Mouse (Mus musculus): Measurements from ENCODE around the gene Adamts9. TPM values are rescaled to one million over a fixed set of nuclear protein-coding genes. Genes with fewer than 3 reads are reported as not detected.

Gene Adamts9
- polyA plus RNA-seq, 1 experiment from 2014 or later: 0.85 TPM

GRCm38 (mm10) chr6:92941281-92941731 is 2.0 kb downstream of the Adamts9 start:
- peak overlapping the region; percentile 53 for H3K9ac ChIP-seq (ENCODE audit: low read length)
- peak overlapping the region; percentile 53 for H3K4me3 ChIP-seq (ENCODE audit: low read depth, low read length)
- H3K36me3 ChIP-seq (ENCODE audit: control insufficient read depth, insufficient read depth, low read length): no peaks in the 10 kb centered on the region
- peaks cover 17% of the 10 kb centered on the region for H3K4me1 ChIP-seq (ENCODE audit: control insufficient read depth, insufficient read depth, low read length)
- 0% methylated on average over 21 of the region's 21 CpGs for WGBS
- H3K27ac ChIP-seq (ENCODE audit: low read depth, low read length): no peak overlapping the region
- H3K9me3 ChIP-seq (replicated peaks; ENCODE audit: control insufficient read depth, low read length): no peaks in the 10 kb centered on the region
- H3K4me2 ChIP-seq (ENCODE audit: low read length): peak overlapping the region; percentile 88
- DNase-seq (ENCODE audit: low spot score): peak; percentile 76
- ATAC-seq: peak; percentile 67
- peaks cover 41% of the 10 kb centered on the region for H3K27me3 ChIP-seq (replicated peaks; ENCODE audit: control insufficient read depth, insufficient read depth, low read length)

GRCm38 (mm10) chr6:92940191-92941131 is 2.8 kb downstream of the Adamts9 start:
- H3K27me3 ChIP-seq (replicated peaks; ENCODE audit: control insufficient read depth, insufficient read depth, low read length): peaks cover 38% of the 10 kb centered on the region
- peak overlapping the region; percentile 88 for H3K4me2 ChIP-seq (ENCODE audit: low read length)
- WGBS: 2% methylated on average over 37 of the region's 37 CpGs
- DNase-seq (ENCODE audit: low spot score) (peak; percentile 48), ATAC-seq (peak; percentile 25)
- no peaks in the 10 kb centered on the region for H3K9me3 ChIP-seq (replicated peaks; ENCODE audit: control insufficient read depth, low read length)
- peak overlapping the region; percentile 40; the same call in 1 of the 2 replicates for H3K9ac ChIP-seq (ENCODE audit: low read length)
- peak overlapping the region; percentile 53 for H3K4me3 ChIP-seq (ENCODE audit: low read depth, low read length)
- peaks cover 17% of the 10 kb centered on the region for H3K4me1 ChIP-seq (ENCODE audit: control insufficient read depth, insufficient read depth, low read length)
- H3K27ac ChIP-seq (ENCODE audit: low read depth, low read length): no peak overlapping the region
- H3K36me3 ChIP-seq (ENCODE audit: control insufficient read depth, insufficient read depth, low read length): no peaks in the 10 kb centered on the region

GRCm38 (mm10) chr6:92928261-92928660 is 15.0 kb downstream of the Adamts9 start:
- H3K4me3 ChIP-seq (ENCODE audit: low read depth, low read length): no peak overlapping the region
- ATAC-seq: no peak
- WGBS: 92% methylated on average over 5 of the region's 5 CpGs
- DNase-seq (ENCODE audit: low spot score): no peak
- H3K36me3 ChIP-seq (ENCODE audit: control insufficient read depth, insufficient read depth, low read length): no peaks in the 10 kb centered on the region
- no peaks in the 10 kb centered on the region for H3K27me3 ChIP-seq (replicated peaks; ENCODE audit: control insufficient read depth, insufficient read depth, low read length)
- no peaks in the 10 kb centered on the region for H3K9me3 ChIP-seq (replicated peaks; ENCODE audit: control insufficient read depth, low read length)
- H3K27ac ChIP-seq (ENCODE audit: low read depth, low read length): no peak overlapping the region
- H3K9ac ChIP-seq (ENCODE audit: low read length): no peak overlapping the region
- H3K4me1 ChIP-seq (ENCODE audit: control insufficient read depth, insufficient read depth, low read length): no peaks in the 10 kb centered on the region
- no peak overlapping the region for H3K4me2 ChIP-seq (ENCODE audit: low read length)

- no peak overlapping the region for H3K4me2 ChIP-seq (ENCODE audit: low read length)
- H3K36me3 ChIP-seq (ENCODE audit: control insufficient read depth, insufficient read depth, low read length): no peaks in the 10 kb centered on the region
- no peaks in the 10 kb centered on the region for H3K27me3 ChIP-seq (replicated peaks; ENCODE audit: control insufficient read depth, insufficient read depth, low read length)
- no peak overlapping the region for H3K9ac ChIP-seq (ENCODE audit: low read length)
- no peak overlapping the region for H3K27ac ChIP-seq (ENCODE audit: low read depth, low read length)
- no peak overlapping the region for H3K4me3 ChIP-seq (ENCODE audit: low read depth, low read length)
- DNase-seq (ENCODE audit: low spot score) (no peak), ATAC-seq (no peak)
- 65% methylated on average over 8 of the region's 8 CpGs for WGBS
- H3K9me3 ChIP-seq (replicated peaks; ENCODE audit: control insufficient read depth, low read length): no peaks in the 10 kb centered on the region
- no peaks in the 10 kb centered on the region for H3K4me1 ChIP-seq (ENCODE audit: control insufficient read depth, insufficient read depth, low read length)
Measured at GRCm38 (mm10) chr6:92924536-92924935, 18.8 kb downstream of the Adamts9 start.

- no peak for DNase-seq (ENCODE audit: low spot score)
- Histone ChIP-seq H3K9me3 (replicated peaks; ENCODE audit: control insufficient read depth, low read length) (no peaks in the 10 kb centered on the region), H3K36me3 (ENCODE audit: control insufficient read depth, insufficient read depth, low read length) (no peaks in the 10 kb centered on the region), H3K9ac (ENCODE audit: low read length) (no peak overlapping the region), H3K4me3 (ENCODE audit: low read depth, low read length) (no peak overlapping the region), H3K27me3 (replicated peaks; ENCODE audit: control insufficient read depth, insufficient read depth, low read length) (no peaks in the 10 kb centered on the region), H3K4me1 (ENCODE audit: control insufficient read depth, insufficient read depth, low read length) (no peaks in the 10 kb centered on the region), H3K4me2 (ENCODE audit: low read length) (no peak overlapping the region), H3K27ac (ENCODE audit: low read depth, low read length) (no peak overlapping the region)
- WGBS: 39% methylated on average over 4 of the region's 4 CpGs
- ATAC-seq: no peak
Measured at GRCm38 (mm10) chr6:92921843-92922242, 21.4 kb downstream of the Adamts9 start.

GRCm38 (mm10) chr6:92920938-92921689 is 22.2 kb downstream of the Adamts9 start:
- H3K4me1 ChIP-seq (ENCODE audit: control insufficient read depth, insufficient read depth, low read length): no peaks in the 10 kb centered on the region
- H3K36me3 ChIP-seq (ENCODE audit: control insufficient read depth, insufficient read depth, low read length): no peaks in the 10 kb centered on the region
- H3K9me3 ChIP-seq (replicated peaks; ENCODE audit: control insufficient read depth, low read length): no peaks in the 10 kb centered on the region
- DNase-seq (ENCODE audit: low spot score) (no peak), ATAC-seq (no peak)
- no peak overlapping the region for H3K9ac ChIP-seq (ENCODE audit: low read length)
- H3K27me3 ChIP-seq (replicated peaks; ENCODE audit: control insufficient read depth, insufficient read depth, low read length): no peaks in the 10 kb centered on the region
- H3K27ac ChIP-seq (ENCODE audit: low read depth, low read length): no peak overlapping the region
- 67% methylated on average over 10 of the region's 10 CpGs for WGBS
- no peak overlapping the region for H3K4me3 ChIP-seq (ENCODE audit: low read depth, low read length)
- H3K4me2 ChIP-seq (ENCODE audit: low read length): no peak overlapping the region

- H3K4me3 ChIP-seq (ENCODE audit: low read depth, low read length): no peak overlapping the region
- WGBS: 87% methylated on average over 3 of the region's 3 CpGs
- no peaks in the 10 kb centered on the region for H3K9me3 ChIP-seq (replicated peaks; ENCODE audit: control insufficient read depth, low read length)
- DNase-seq (ENCODE audit: low spot score): no peak
- no peak overlapping the region for H3K9ac ChIP-seq (ENCODE audit: low read length)
- no peak for ATAC-seq
- H3K4me1 ChIP-seq (ENCODE audit: control insufficient read depth, insufficient read depth, low read length): no peaks in the 10 kb centered on the region
- no peaks in the 10 kb centered on the region for H3K27me3 ChIP-seq (replicated peaks; ENCODE audit: control insufficient read depth, insufficient read depth, low read length)
- H3K4me2 ChIP-seq (ENCODE audit: low read length): no peak overlapping the region
- no peaks in the 10 kb centered on the region for H3K36me3 ChIP-seq (ENCODE audit: control insufficient read depth, insufficient read depth, low read length)
- no peak overlapping the region for H3K27ac ChIP-seq (ENCODE audit: low read depth, low read length)
Measured at GRCm38 (mm10) chr6:92910611-92911010, 32.7 kb downstream of the Adamts9 start.

GRCm38 (mm10) chr6:92909361-92909760 is 33.9 kb downstream of the Adamts9 start:
- Histone ChIP-seq H3K9me3 (replicated peaks; ENCODE audit: control insufficient read depth, low read length) (no peaks in the 10 kb centered on the region), H3K9ac (ENCODE audit: low read length) (no peak overlapping the region), H3K4me2 (ENCODE audit: low read length) (no peak overlapping the region), H3K27ac (ENCODE audit: low read depth, low read length) (no peak overlapping the region), H3K36me3 (ENCODE audit: control insufficient read depth, insufficient read depth, low read length) (no peaks in the 10 kb centered on the region), H3K4me1 (ENCODE audit: control insufficient read depth, insufficient read depth, low read length) (no peaks in the 10 kb centered on the region), H3K27me3 (replicated peaks; ENCODE audit: control insufficient read depth, insufficient read depth, low read length) (no peaks in the 10 kb centered on the region), H3K4me3 (ENCODE audit: low read depth, low read length) (no peak overlapping the region)
- no peak for DNase-seq (ENCODE audit: low spot score)
- no peak for ATAC-seq
- 72% methylated on average over 8 of the region's 8 CpGs for WGBS

Data from forebrain, embryonic 14.5 days (tissue).